Mouse (Mus musculus) regulatory T cell (primary cell): ENCODE results near the gene Fxyd7.

ENCODE experiments used
- in situ Hi-C: fragments of 300-600 bp; cut with MboI, MseI; formaldehyde crosslinking; loops from one replicate; pipeline ENCODE4 v1.15.1; 2025; ENCODE audit warnings: high pct_unique_total_duplicates

Gene Fxyd7

DNA sequence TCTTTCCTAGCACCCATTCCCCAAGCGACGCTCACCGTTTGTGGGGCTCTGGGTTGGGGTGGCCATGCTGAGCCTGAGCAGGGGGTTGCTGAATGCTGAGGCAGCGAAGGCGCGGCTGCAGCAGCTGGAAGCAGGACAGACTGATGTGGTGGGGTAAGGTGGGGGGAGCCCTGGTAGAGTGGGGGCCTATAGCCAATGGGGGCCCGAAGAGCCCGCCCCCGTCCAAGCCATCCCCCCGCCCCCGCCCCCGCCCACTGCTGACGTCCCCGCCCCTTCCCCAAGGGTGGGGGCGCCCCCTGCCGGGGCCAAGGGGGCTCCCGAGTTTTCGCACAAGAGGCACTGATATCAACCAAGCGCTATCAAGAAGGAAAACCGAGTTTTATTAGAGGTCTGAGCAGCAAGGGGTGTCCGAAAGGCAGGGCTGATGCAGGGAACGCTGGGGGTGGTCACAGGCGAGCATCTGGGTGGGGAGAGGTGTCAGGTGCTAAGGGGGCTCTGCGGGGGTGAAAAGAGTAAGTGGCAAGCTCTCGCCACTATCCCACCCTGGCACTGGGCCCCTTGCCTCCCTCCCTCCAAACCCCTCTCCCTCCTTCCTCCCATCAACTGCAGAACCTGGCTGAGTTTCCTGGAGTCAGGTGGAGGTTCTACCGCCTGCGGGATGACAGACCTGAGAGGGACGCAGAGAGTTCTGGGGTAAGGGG lies at the start of gene Fxyd7:
Gene Fxyd7, minus strand, starts transcription at position 147 of the 701 bp plus-strand sequence.
- in situ Hi-C loops, result no loop called here

DNA sequence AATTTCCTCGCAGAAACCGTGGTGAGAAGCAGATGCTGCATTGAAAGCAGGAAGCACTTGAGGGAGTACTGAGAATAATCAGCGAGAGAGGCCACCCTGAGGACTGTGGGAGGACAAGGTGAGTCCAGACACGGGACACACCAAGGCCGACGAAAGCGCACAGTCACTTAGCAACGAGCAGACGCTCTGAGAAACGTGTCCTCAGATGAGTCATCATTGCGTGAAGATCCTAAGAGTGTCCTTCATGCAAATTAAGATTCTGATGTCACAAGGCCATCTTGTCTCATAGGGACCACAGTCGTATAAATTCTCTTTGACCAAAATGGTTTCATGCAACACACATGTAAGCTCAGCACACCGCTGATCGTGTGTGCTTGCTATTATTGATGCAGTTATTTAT lies 49.5 kb upstream of the Fxyd7 start:
- in situ Hi-C loops, result no loop called here

DNA sequence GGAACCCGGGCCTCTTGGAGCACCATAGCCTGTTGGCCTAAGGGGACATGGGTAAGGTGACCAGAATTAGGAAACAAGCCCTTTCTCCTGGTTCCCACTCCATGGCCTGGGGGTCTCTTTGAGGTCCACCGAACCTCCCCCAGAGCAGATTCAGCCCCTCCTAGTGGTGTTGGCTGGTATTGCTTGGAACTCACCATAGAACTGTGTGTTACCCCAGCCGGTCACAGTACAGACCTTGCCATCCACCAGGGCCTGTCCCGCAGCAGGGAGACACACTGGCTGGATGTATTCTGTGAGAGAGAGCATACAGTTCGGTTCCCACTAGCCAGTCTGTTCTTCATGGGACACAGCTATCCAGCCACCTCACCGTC lies 48.3 kb upstream of the Fxyd7 start:
- in situ Hi-C loops, result no loop called here

DNA sequence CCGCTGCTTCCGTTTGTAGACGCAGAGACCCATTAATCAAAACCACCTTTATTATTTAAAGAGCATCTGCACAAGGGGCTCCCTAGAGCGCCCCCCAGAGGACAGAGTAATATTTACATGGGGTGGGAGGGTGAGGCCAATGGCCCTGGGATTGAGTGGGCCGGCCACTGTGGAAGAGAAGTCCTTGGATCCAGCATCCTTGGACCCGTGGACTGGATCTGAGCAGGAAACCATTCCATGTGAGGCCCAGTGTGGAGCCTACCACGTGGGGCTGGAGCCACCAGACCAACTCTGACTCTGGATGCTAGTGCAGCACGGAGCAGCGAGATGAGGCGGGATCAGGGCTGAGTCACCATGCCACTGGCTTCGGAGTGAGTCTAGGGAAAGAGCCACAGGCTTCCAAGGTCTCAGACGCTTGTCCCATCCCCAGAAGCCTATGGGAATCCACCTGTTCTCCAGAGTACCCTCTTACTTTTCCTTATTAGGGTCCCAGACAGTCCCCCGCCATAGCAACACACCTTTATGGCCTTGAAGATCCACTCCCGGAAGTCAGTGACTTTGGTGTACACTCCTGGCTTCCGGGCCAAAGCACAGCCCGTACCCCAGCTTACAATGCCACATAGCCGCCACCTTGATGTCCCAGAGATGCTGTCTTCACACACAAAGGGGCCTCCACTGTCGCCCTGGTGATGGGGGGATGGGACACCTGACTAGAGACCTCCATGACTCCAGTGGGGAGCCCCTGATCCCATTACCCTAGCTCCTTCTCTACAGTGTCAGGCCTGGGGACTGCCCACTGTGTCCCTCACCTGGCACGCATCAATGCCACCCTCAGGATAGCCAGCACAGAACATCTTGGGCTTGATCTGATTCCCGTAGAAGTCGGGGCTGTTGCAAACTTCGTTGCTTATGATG lies 47.7 kb upstream of the Fxyd7 start:
- in situ Hi-C loops, result no loop called here

DNA sequence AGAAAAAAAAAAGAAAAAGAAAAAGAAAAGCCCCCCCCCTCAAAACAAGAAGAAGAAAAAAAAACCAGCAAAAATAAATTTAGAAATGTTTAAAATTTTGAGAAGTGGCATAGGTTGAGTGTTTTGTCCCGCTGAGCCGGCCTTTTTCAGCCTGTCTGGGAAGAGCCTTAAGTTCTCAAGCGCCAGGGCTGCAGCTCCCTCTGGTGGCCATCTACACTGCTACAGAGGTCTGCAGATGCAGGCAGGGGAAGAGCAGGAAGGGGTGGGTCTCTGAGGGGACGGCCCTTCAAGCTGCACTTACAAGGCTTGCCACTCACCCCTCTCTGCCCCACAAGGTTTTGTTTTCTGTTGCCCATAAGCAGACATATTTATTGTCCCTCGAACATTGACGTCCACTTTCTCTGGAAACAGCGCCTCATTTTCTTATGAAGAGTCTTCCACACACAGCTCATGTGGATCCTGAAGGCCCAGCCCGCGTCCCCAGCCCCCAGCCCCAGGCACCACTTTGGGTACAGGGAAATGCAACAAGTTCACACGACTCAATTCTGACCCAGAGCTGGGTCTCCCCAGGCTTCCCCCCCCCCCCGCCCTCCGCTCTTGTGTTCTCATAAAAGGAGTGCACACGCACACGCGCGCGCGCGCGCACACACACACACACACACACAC lies 46.4 kb upstream of the Fxyd7 start:
- in situ Hi-C loops, result no loop called here

DNA sequence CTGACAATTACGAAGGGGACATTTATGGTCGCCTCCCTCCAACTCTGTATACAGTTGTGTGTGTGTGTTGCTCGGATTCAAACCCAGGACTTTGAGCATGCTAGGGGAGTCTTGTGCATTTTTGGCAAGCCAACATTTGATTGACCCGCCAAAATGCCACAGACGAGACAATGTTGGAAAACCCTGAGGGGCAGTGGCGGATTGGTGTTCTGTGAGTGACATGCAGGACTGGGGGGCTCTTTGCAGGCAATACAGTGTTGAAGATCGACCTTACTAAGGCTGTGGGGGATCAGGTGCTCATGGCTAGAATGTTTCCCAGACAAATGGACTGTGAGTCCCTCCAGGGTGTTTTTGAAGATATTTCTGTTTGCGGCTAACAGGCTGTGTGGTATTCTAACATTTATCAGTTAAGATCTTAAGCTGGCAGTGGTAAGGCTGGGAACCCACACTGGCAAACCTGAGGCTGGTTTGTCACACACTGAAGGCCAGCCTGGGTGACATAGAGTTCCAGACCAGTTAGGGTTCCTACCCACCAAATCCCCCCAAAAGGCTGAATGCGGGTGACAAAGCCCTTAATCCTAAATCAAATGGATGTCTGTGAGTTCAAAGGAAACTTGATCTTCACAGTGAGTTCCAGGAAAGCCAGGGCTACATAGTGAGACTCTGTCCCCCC lies 45.8 kb upstream of the Fxyd7 start:
- in situ Hi-C loops, result no loop called here

DNA sequence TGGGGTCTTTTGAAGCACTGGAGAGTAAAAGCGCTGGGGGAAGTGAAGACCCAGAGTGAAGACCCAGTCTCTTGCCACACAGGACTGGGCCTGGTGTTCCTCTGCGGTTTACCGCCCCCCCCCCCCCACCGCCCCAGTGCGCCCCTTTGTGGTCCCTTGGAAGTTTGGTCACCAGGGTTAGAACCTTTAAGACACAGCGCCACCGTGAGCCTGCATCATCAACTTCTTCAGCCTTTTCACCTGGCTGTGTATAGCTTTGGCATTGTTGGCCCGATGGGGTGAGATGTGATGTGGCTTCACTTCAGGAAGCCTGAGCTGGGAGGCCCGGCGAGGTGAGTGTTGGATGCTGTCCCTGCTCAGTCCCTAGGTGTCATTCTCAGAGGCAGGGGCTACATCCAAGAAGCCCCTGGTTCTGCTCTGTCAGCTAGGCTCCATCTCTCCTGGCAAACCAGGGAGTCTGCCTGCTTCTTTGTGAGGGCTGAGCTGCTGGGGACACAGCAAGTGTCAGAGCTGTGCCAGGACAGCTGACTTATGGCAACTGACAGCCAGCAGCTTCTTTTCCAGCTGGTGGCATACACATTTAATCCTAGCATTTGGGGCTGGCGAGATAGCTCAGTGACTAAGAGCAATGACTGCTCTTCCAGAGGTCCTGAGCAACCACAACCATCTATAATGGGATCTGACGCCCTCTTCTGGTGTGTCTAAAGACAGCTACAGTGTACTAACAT lies 43.7 kb upstream of the Fxyd7 start:
- in situ Hi-C loops, result no loop called here

DNA sequence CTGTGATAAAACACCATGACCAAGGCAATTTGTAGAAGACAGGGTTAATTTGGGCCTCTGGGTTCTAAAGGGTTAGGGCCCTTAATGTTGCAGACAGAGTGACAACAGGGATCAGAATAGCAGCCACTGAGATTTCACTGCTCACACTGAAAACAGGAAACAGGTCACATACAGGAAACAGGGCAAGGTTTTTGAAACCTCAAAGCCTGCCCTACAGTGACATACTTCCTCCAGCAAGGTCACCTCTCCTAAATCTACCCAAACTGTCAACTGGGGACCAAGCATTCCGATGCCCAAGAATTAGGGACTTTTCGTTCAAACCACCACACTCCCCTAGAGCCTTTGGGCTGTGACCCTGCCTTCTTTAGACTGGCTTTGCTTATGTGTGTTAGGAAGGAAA lies 38.5 kb upstream of the Fxyd7 start:
- in situ Hi-C loops, result no loop called here

DNA sequence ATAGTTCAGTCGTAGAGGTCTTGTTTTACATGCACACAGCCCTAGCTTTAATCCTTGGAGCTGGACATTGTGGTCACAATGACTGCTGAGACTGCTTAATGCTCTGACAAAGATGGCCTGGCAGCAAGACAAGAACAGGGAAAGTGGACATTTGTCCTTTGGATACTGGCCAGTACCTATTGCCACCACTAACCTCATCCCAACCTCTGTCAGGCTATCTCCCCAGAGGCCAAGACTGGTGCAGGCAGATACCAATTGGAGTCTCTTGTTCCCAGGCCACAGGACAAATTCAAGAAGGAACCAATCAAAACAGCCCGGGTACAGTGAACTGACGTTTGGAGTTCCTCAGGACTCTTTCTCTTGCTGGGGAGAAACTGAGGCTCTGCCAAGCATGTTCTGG lies 36.9 kb upstream of the Fxyd7 start:
- in situ Hi-C loops, result no loop called here

DNA sequence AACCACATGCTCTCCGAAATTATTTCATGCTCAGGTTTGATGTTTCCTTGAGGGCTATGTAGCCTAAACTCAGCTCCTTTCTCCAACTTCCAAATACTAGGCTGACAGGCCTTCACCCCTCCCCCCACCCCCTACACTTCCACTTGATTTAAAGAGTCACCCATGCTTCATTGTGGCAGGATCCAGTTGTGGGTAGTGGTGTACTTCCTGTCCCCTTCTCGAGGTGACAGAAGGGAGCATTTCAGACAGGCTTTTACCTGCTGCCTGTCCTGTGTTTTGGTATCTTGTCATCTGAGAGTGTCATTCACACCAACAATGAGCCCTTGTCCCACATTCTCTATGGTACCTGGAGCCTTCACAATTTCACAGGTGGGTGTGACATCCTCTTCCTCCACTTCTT lies 36.0 kb upstream of the Fxyd7 start:
- in situ Hi-C loops, result no loop called here

DNA sequence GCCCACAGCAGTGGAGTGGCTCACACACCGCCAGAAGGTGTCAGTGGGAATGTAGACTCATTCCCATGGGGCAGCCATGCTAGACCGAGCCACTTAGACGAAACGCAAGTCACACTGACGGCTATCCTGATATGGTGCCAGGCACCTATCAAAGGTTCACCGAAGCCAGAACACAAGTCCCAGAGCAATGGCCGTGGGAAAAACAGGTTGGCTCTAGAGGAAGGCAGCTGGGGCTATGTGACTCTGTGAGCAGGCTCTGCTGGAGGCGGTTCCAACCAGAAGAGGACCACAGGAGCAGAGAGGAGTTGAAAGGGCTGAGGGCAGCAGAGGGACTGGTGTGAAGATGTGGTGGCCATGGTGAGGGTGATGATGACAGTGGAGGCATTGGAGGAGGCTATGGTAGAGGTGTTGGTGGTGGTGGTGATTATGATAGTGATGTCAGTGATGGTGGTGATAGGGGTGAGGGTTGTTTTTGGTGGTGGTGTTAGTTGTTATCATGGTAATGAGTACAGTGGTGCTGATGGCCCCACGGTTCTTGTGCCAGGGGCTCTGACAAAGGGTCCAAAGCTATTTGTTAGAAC lies 35.0 kb upstream of the Fxyd7 start:
- in situ Hi-C loops, result no loop called here

DNA sequence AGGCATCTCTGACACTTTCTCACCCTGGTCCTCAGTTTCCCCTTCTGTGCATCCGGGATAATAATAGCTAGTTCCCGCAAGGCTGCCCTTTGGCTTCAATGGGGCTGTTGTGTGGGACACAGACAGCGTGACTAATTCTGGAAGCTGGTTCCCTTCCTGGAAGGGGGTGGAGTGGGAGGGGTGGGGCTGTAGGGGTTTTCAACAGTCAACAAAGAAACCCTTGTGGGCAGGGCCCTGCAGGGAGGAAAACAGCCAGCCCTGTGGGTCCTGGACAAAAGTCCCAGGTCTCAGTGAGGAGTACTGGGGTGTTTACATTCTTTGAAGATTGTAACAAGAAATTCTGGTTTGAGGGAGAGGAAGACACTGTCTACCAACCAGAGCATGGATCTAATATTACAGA lies 33.9 kb upstream of the Fxyd7 start:
- in situ Hi-C loops, result no loop called here

DNA sequence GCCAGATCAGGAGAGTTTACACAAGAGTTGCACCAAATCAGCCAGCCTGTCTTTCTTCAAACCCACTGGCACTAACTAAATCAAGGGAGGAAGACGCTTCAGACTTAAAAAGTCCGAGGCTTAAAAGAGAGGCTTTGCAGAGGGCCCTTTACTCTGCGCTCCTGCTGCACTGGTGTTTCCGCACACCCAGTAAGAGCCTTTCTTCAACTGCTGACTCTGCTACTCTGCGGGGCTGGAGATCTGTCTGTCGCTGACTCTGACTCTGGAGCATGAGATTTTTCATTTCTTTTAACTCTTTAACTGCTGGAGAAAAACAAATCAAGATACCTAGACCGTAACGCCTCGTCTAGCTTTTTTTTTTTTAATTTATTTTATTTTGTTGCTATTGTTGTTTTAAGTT lies 32.9 kb upstream of the Fxyd7 start:
- in situ Hi-C loops, result no loop called here

DNA sequence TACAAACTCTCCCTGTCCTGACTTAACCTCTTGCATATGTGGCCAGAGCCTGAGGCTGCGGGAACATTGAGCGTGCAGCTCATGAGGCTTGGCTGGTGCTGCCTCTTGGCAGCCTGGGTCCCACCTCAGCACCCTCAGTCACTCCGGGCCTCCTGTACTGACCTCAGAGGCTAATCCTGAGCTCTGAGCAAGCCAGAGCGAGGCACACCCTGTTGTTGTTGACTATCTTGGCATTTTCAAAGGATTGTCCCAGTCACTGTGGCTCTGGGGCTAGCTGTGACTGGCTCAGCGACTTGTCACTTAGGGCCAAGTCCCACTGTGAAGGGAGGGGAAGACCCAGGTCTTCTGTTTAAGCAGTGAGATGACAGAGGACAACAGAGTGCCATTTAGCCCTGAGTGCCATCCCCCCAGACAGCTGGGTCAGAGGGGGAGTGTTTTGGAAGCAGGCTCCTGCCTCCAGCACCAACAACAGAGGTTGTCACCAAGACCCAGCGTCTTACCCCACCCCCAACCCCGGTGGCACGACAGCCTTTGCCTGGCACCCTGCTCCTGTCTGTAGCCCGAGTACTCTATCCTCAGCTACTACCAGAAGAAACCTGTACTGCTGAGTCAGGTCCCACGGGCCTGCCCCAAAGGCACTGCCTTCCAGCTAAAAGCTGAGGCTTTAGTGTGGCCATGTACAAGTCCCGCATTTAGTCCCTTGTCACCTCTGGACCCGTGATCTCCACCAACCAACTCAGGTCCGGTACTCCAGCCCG lies 31.7 kb upstream of the Fxyd7 start:
- in situ Hi-C loops, result no loop called here

DNA sequence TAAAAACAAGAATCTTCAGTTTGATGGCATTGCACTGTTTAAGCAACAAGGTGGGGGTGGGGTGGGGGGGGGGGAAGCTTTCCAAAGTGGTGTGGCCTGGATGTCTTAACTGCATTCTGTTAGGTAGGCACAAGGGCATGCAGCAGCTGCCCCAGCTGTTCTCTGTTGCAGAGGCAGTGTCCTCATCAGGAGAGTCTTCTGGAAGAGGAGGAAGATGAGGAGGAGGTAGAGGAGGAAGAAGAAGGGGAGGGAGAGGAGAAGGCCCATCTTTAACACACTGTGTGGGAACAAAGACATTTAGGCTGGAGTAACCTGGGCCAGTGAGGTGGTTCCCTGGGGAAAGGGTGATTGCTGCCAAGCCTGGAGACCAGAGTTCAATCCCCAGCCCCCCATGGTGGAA lies 30.8 kb upstream of the Fxyd7 start:
- in situ Hi-C loops, result no loop called here

DNA sequence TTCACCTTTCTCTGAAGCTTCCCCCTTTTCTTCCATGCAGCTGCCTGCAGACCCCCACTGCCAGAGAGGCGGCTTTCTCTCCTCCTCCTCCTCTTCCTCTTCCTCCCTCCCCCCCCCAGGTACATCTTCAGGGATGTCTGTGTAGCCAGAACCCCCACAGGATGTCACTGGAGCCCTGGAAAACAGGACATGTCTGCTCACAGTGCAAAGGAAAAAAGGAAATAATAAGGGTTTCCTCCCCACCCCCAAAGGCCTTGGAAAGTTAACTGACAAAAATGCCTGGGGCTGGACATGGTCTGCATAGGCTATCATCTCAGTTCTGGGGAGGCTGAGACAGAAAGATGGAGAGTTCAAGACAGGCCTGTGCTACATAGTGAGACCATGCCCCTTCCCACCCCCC lies 29.8 kb upstream of the Fxyd7 start:
- in situ Hi-C loops, result no loop called here

DNA sequence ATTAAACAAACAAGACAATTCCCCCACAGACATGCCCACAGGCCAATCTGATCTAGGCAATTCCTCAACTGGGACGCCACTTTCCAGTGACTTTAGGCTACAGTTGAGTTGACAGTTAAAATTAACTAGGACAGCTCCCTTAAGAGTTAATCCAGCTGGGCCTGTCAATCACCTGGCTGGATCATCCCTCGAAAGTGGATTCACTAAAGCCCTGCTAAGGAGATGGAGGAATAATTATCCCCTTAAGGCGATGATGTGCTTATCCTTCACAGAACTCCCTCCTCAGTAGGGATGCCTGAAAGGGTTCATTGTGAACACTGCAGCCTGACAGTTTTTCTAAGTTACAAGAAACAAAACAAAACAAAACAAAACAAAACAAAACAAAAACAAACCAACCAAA lies 29.3 kb upstream of the Fxyd7 start:
- in situ Hi-C loops, result no loop called here

DNA sequence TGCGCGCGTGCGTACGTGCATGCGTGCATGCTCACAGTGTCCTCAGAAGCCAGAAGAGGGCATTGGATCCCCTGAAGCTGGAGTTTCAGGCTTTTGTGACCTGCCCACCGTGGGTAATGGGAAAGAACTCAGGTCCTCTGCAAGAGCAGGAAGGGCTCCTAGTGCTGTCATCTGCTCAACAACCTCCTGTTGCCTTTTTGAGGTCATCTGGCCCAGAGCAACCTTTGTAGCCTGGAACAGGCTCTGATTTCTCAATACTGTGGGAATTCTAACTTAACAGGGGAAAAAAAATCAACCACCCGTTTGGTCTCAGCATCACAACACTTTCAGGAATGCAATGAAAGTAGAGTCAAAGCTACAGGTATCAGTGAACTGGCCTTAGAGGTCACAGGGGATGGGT lies 28.4 kb upstream of the Fxyd7 start:
- in situ Hi-C loops, result no loop called here

DNA sequence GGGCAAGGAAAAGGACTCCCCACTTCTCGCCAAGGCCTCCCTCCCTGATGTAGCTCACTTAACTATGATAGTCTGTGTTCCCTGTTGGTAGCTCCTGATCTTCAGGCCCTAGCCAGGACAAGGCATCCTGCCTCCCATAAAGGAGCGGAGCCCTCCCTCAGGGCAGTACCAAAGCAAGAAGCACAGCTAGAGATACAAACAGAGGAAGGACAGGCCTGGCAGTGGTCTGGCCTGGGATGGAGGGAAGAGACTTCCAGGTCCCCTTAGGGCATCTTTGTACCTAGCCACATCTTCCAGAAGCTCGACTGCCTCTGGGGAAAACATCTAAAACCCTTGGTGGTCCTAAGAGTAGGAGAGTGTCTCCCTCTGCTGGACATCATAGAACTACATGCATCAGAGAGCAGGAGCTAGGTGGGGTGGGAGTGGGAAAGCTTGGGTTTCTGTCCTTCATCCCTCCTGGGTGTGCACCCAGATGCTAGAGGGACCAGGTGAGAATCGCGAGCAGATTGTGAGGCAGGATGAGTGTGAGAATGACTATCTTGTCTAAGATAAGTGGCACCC lies 26.7 kb upstream of the Fxyd7 start:
- in situ Hi-C loops, result no loop called here

DNA sequence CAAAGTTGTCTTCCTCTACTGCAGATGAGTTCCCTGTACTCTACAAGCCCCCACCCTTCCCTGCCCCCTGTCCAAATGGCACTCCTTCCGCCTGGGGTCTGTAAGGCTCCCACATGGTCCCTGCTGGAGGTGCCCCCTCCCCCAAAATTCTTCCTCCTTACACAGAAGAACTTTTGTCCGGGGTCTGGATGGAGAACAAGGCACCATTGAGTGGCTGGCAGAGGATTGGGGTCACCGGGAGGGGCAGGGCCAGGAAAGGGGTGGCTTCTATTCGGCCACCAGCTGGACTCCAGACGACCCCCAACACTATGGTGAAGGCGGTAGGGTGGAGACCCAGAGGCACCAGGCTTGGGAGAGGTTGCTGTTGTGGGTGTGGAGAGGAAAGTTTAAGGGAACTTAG lies 26.2 kb upstream of the Fxyd7 start:
- in situ Hi-C loops, result no loop called here
